Mouse (Mus musculus) liver, embryonic 14.5 days (tissue): ENCODE results near the gene Mettl8. TPM values are rescaled to one million over a fixed set of nuclear protein-coding genes. Genes with fewer than 3 reads are reported as not detected.
A peak's percentile ranks its signal among the peaks of the same experiment; 100 is the strongest.

ENCODE experiments used
- ATAC-seq: fragments of 200-750 bp; cut with Nextera tagmentation; 2 replicates; pipeline ENCODE4 v1.8.0; 2017; ENCODE audit warnings: moderate number of reproducible peaks, mild to moderate bottlenecking, moderate library complexity; ENCODE audit not compliant: insufficient read depth
- DNase-seq, 3 experiments: peaks; one replicate each; pipeline ENCODE4 v3.0.0-alpha.2; 2012 to 2013; ENCODE audit warnings: low read depth in 3 of 3, low spot score in 3 of 3
- H3K27ac ChIP-seq: fragments of 300-500 bp; sonication (generic); 2 replicates; pipeline ENCODE4 v1.5.1; 2014; ENCODE audit warnings: moderate library complexity, mild to moderate bottlenecking, control low read depth, inconsistent platforms
- H3K27me3 ChIP-seq: fragments of 300-500 bp; sonication (generic); 2 replicates; pipeline ENCODE4 v1.6.1; 2014; ENCODE audit warnings: mild to moderate bottlenecking, low read length, moderate library complexity; ENCODE audit not compliant: control insufficient read depth, insufficient read depth
- H3K36me3 ChIP-seq: fragments of 300-500 bp; sonication (generic); replicated peaks from 2 replicates; pipeline ENCODE4 v1.6.1; 2014; ENCODE audit warnings: low read depth; ENCODE audit not compliant: control insufficient read depth, insufficient read depth
- H3K4me1 ChIP-seq, 2 experiments: fragments of 200-500 bp in 1 of 2; fragments of 300-500 bp in 1 of 2; sonication (generic) in 1 of 2; replicated peaks; 2 replicates each; pipeline ENCODE4 v1.6.1; 2012 to 2014; ENCODE audit warnings: antibody characterized with exemption in 1 of 2, inconsistent platforms in 1 of 2, low read length in 1 of 2; ENCODE audit not compliant: control insufficient read depth in 2 of 2, insufficient read depth in 2 of 2
- H3K4me2 ChIP-seq: fragments of 300-500 bp; sonication (generic); 2 replicates; pipeline ENCODE4 v1.6.1; 2014; ENCODE audit warnings: low read depth, mild to moderate bottlenecking, control low read depth, moderate library complexity
- H3K4me3 ChIP-seq, 2 experiments: fragments of 200-500 bp in 1 of 2; fragments of 300-500 bp in 1 of 2; sonication (generic) in 1 of 2; 2 replicates each; pipeline ENCODE4 v1.5.1; 2012 to 2014; ENCODE audit warnings: low read depth in 2 of 2, low read length in 2 of 2, mild to moderate bottlenecking in 2 of 2, control low read depth in 1 of 2, inconsistent platforms in 1 of 2, moderate library complexity in 1 of 2; ENCODE audit not compliant: insufficient read depth in 1 of 2
- H3K9ac ChIP-seq: fragments of 300-500 bp; sonication (generic); replicated peaks from 2 replicates; pipeline ENCODE4 v1.6.1; 2014; ENCODE audit warnings: mild to moderate bottlenecking, control low read depth, moderate library complexity
- H3K9me3 ChIP-seq: fragments of 300-500 bp; sonication (generic); 2 replicates; pipeline ENCODE4 v1.6.1; 2016; ENCODE audit warnings: low read length, mixed read lengths; ENCODE audit not compliant: control insufficient read depth
- CTCF ChIP-seq: IDR thresholded peaks from 2 replicates; pipeline ENCODE4 v1.5.1; 2016; ENCODE audit warnings: antibody characterized with exemption, low read depth, control low read depth
- EP300 ChIP-seq: IDR thresholded peaks from 2 replicates; pipeline ENCODE4 v1.6.1; 2016; ENCODE audit warnings: antibody characterized with exemption, low read depth
- WGBS: fragments of 180-500 bp; shearing (Covaris S2); extraction: QIAGEN DNeasy Blood & Tissue Kit; methylation state at CpG from one replicate; pipeline ENCODE4 v1.1.7; 2014; ENCODE audit not compliant: insufficient replicate concordance; 5-methylcytosine and 5-hydroxymethylcytosine counted together
- polyA plus RNA-seq, 2 experiments: library from polyadenylated mRNA; depleted of rRNA in 1 of 2; stranded (reverse) in 1 of 2; unstranded in 1 of 2; fragments of >200 nt; fragmentation: Nextera tagmentation in 1 of 2; extraction: Ambion mirVana in 1 of 2; gene quantifications; 2 replicates each; pipeline versions ENCODE4 v1.2.1 to v1.2.3; 2012 to 2014

Mettl8 gene
- polyA plus RNA-seq (2012; rRNA removed): 4.3 and 5.3 TPM in 2 replicates
- 9.4 and 9.7 TPM in 2 replicates for polyA plus RNA-seq (2014; fragmentation: Nextera tagmentation; extraction: Ambion mirVana)

- H3K4me1 ChIP-seq: peaks cover 7 to 14% of the 10 kb centered on the region in 2 experiments; a peak in 3 of 4 replicates
- WGBS: under 1% methylated on average over 57 of the region's 57 CpGs
Observed at GRCm38 (mm10) chr2:71055300-71056114, at the start of gene Mettl8, which contains the start of gene Dcaf17. TSS of gene Mettl8 (minus strand) at chr2:71055583. TSS of gene Dcaf17 (plus strand) at chr2:71055328.

GRCm38 (mm10) chr2:71104696-71105095 is 49.3 kb upstream of the Mettl8 start:
- TF ChIP-seq EP300: no peak
- Histone ChIP-seq H3K27ac (no peak overlapping the region), H3K4me3 (no peak overlapping the region), H3K4me2 (no peak overlapping the region), H3K9ac (no peak overlapping the region), H3K4me1 (no peaks in the 10 kb centered on the region), H3K27me3 (no peaks in the 10 kb centered on the region), H3K9me3 (no peaks in the 10 kb centered on the region), H3K36me3 (no peaks in the 10 kb centered on the region)
- WGBS: 49% methylated on average over 3 of the region's 3 CpGs
- no peak for DNase-seq
- ATAC-seq: no peak

More at GRCm38 (mm10) chr2:71055300-71056114, at the start of gene Mettl8, which contains the start of gene Dcaf17:
- Histone ChIP-seq H3K9ac (peak within 1 kb of the TSS; percentile 94), H3K36me3 (no peaks in the 10 kb centered on the region), H3K4me3 (peak within 1 kb of the TSS; percentile 83 to 97), H3K27ac (peak within 1 kb of the TSS; percentile 80), H3K9me3 (no peaks in the 10 kb centered on the region), H3K4me2 (peak within 1 kb of the TSS; percentile 99), H3K27me3 (no peaks in the 10 kb centered on the region)
- TF ChIP-seq CTCF (peak; percentile 72), EP300 (no peak)
- ATAC-seq (peak; percentile 99), DNase-seq (peak; percentile 93 to 94 (median 94))

DNA sequence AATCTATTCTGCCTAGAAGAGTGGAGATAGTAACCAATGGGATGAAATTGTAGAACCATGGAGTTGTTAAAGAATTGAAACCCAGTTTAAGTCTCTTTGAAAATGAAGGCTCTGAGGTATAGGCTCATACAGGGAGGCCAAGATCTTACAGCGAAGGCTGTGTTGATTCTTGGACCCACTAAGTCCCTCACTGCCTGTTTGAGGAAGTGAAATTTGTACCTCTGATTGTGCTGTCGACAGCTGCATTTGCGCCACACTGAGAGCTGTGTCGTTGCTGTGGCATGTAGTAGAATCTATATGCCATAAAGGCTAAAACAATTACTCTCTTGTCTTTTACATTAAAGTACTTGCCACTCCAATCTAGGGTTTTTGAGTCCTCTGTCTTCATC is 47.9 kb upstream of the Mettl8 start:
- WGBS: 54% methylated on average over 4 of the region's 4 CpGs
- Histone ChIP-seq H3K27me3 (no peaks in the 10 kb centered on the region), H3K36me3 (no peaks in the 10 kb centered on the region; the same call in 1 of the 2 replicates), H3K4me2 (no peak overlapping the region), H3K9ac (no peak overlapping the region), H3K27ac (no peak overlapping the region), H3K4me1 (no peaks in the 10 kb centered on the region), H3K9me3 (no peaks in the 10 kb centered on the region), H3K4me3 (no peak overlapping the region)
- TF ChIP-seq CTCF: no peak
- no peak for TF ChIP-seq EP300
- ATAC-seq (no peak), DNase-seq (no peak)

DNA sequence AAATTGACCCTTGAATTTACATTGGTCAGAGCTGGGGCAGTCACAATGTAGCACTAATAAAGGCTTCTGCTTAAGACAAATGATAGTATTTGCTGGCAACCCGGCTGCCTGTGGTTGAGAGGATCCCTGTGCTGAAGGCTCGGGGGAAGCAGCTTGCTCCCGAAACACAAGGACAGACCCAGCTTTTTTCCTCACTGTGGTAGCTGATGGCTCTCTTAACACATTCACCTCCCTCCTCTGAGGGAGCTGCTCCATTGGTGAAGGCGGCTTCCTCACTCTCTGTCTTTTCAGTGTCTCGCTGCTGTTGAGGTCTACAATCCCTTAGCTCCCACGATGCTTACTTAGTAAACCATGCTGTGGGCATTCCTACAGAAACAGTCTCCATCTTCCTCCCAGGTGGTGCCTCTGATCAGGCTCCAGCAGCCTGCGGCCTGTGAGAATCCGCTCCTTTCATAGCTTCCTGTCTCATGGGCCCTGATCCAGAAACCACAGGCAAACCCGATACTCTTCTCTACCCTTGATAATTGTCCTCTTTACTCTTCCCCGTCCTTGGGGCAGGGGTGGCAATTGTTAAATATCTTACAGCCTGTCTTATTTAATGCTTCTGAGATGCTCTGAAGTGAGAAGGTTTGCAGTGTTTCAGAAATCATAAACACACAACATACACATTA is 47.4 kb upstream of the Mettl8 start:
- Histone ChIP-seq H3K4me1 (no peaks in the 10 kb centered on the region), H3K27me3 (no peaks in the 10 kb centered on the region), H3K4me2 (no peak overlapping the region), H3K9ac (no peak overlapping the region), H3K4me3 (no peak overlapping the region), H3K9me3 (no peaks in the 10 kb centered on the region), H3K27ac (no peak overlapping the region), H3K36me3 (no peaks in the 10 kb centered on the region; the same call in 1 of the 2 replicates)
- no peak for DNase-seq
- no peak for TF ChIP-seq EP300
- TF ChIP-seq CTCF: no peak
- ATAC-seq: no peak
- WGBS: 60% methylated on average over 10 of the region's 10 CpGs

- no peak overlapping the region for H3K27ac ChIP-seq
- no peak overlapping the region for H3K4me2 ChIP-seq
- H3K36me3 ChIP-seq: no peaks in the 10 kb centered on the region; the same call in 1 of the 2 replicates
- DNase-seq: peak; percentile 60 to 74 (median 65)
- no peaks in the 10 kb centered on the region for H3K9me3 ChIP-seq
- H3K4me3 ChIP-seq: no peak overlapping the region
- ATAC-seq: peak; percentile 91
- WGBS: 10% methylated on average over 7 of the region's 7 CpGs
- peaks cover 5 to 12% of the 10 kb centered on the region in 2 experiments for H3K4me1 ChIP-seq
- no peaks in the 10 kb centered on the region for H3K27me3 ChIP-seq
- TF ChIP-seq EP300 (peak; percentile 72), CTCF (no peak)
- H3K9ac ChIP-seq: no peak overlapping the region
Observed at GRCm38 (mm10) chr2:71096170-71096569, 40.8 kb upstream of the Mettl8 start.
